Mouse (Mus musculus) intestine, embryonic 16.5 days (tissue): ENCODE data around the gene Sipa1l1. TPM values are rescaled to one million over a fixed set of nuclear protein-coding genes. Genes with fewer than 3 reads are reported as not detected.

ENCODE experiments used
- ATAC-seq: fragments of 200-750 bp; cut with Nextera tagmentation; 2 replicates; pipeline ENCODE4 v1.8.0; 2017; ENCODE audit warnings: moderate TSS enrichment, moderate library complexity
- H3K27ac ChIP-seq: fragments of 300-500 bp; sonication (generic); 2 replicates; pipeline ENCODE4 v1.5.1; 2014; ENCODE audit warnings: mild to moderate bottlenecking, low read length
- H3K27me3 ChIP-seq: fragments of 300-500 bp; sonication (generic); replicated peaks from 2 replicates; pipeline ENCODE4 v1.6.1; 2014; ENCODE audit warnings: low read length, control low read depth, mixed read lengths; ENCODE audit not compliant: control insufficient read depth, insufficient read depth
- H3K36me3 ChIP-seq: fragments of 300-500 bp; sonication (generic); 2 replicates; pipeline ENCODE4 v1.6.1; 2014; ENCODE audit warnings: low read length, control low read depth; ENCODE audit not compliant: control insufficient read depth, insufficient read depth
- H3K4me1 ChIP-seq: fragments of 300-500 bp; sonication (generic); 2 replicates; pipeline ENCODE4 v1.6.1; 2014; ENCODE audit warnings: low read length, control low read depth, mixed read lengths; ENCODE audit not compliant: control insufficient read depth, insufficient read depth
- H3K4me2 ChIP-seq: fragments of 300-500 bp; sonication (generic); 2 replicates; pipeline ENCODE4 v1.6.1; 2014; ENCODE audit warnings: low read depth, low read length, control low read depth
- H3K4me3 ChIP-seq: fragments of 300-500 bp; sonication (generic); 2 replicates; pipeline ENCODE4 v1.5.1; 2014; ENCODE audit warnings: mild to moderate bottlenecking, low read length
- H3K9ac ChIP-seq: fragments of 300-500 bp; sonication (generic); 2 replicates; pipeline ENCODE4 v1.6.1; 2014; ENCODE audit warnings: low read depth, low read length
- H3K9me3 ChIP-seq: fragments of 300-500 bp; sonication (generic); 2 replicates; pipeline ENCODE4 v1.6.1; 2016; ENCODE audit warnings: low read length, control low read depth; ENCODE audit not compliant: control insufficient read depth
- WGBS: fragments of 180-500 bp; shearing (Covaris S2); extraction: QIAGEN DNeasy Blood & Tissue Kit; methylation state at CpG from one replicate; pipeline ENCODE4 v1.1.7; 2014; 5-methylcytosine and 5-hydroxymethylcytosine counted together
- polyA plus RNA-seq: library from polyadenylated mRNA; unstranded; fragments of >200 nt; fragmentation: Nextera tagmentation; extraction: Ambion mirVana; gene quantifications from 2 replicates; pipeline ENCODE4 v1.2.1, GENCODE M21; 2015

Sipa1l1 gene
- polyA plus RNA-seq, 1 experiment from 2014 or later = 21.2 TPM

GRCm38 (mm10) chr12:82365276-82365875 is 196.3 kb downstream of the Sipa1l1 start:
- Histone ChIP-seq H3K9me3 (no peaks in the 10 kb centered on the region), H3K36me3 (no peaks in the 10 kb centered on the region), H3K9ac (no peak overlapping the region), H3K27me3 (no peaks in the 10 kb centered on the region), H3K4me3 (no peak overlapping the region), H3K27ac (peak overlapping the region; percentile 80), H3K4me2 (no peak overlapping the region), H3K4me1 (peaks cover 8% of the 10 kb centered on the region; the same call in 1 of the 2 replicates)
- whole genome bisulfite sequencing = 38% methylated on average over 5 of the region's 5 CpGs
- ATAC-seq = peak; percentile 91

- ATAC-seq = peak; percentile 54; the same call in 1 of the 2 replicates
- no peak overlapping the region for H3K27ac ChIP-seq
- H3K4me2 ChIP-seq = no peak overlapping the region
- H3K9ac ChIP-seq = no peak overlapping the region
- WGBS = 86% methylated on average over 6 of the region's 6 CpGs
- no peaks in the 10 kb centered on the region for H3K36me3 ChIP-seq
- H3K27me3 ChIP-seq = no peaks in the 10 kb centered on the region
- H3K4me3 ChIP-seq = no peak overlapping the region
- no peaks in the 10 kb centered on the region for H3K9me3 ChIP-seq
- peaks cover 8% of the 10 kb centered on the region; the same call in 1 of the 2 replicates for H3K4me1 ChIP-seq
Observed at GRCm38 (mm10) chr12:82366754-82367153, 197.6 kb downstream of the Sipa1l1 start.

- ATAC-seq = no peak
- 82% methylated on average over 2 of the region's 2 CpGs for WGBS
- H3K36me3 ChIP-seq = no peaks in the 10 kb centered on the region
- H3K9me3 ChIP-seq = no peaks in the 10 kb centered on the region
- H3K4me2 ChIP-seq = no peak overlapping the region
- no peaks in the 10 kb centered on the region for H3K27me3 ChIP-seq
- no peak overlapping the region for H3K9ac ChIP-seq
- H3K4me3 ChIP-seq = no peak overlapping the region
- H3K27ac ChIP-seq = no peak overlapping the region
- peaks cover 8% of the 10 kb centered on the region; the same call in 1 of the 2 replicates for H3K4me1 ChIP-seq
Observed at GRCm38 (mm10) chr12:82367345-82367744, 198.2 kb downstream of the Sipa1l1 start.

GRCm38 (mm10) chr12:82367986-82368385 is 198.9 kb downstream of the Sipa1l1 start:
- no peak overlapping the region for H3K4me3 ChIP-seq
- 80% methylated on average over 3 of the region's 3 CpGs for WGBS
- H3K4me2 ChIP-seq = no peak overlapping the region
- H3K27ac ChIP-seq = no peak overlapping the region
- H3K4me1 ChIP-seq = peaks cover 8% of the 10 kb centered on the region; the same call in 1 of the 2 replicates
- no peaks in the 10 kb centered on the region for H3K9me3 ChIP-seq
- no peaks in the 10 kb centered on the region for H3K27me3 ChIP-seq
- ATAC-seq = no peak
- no peak overlapping the region for H3K9ac ChIP-seq
- no peaks in the 10 kb centered on the region for H3K36me3 ChIP-seq

- Histone ChIP-seq H3K9me3 (no peaks in the 10 kb centered on the region), H3K4me3 (no peak overlapping the region), H3K9ac (no peak overlapping the region), H3K4me2 (no peak overlapping the region), H3K36me3 (no peaks in the 10 kb centered on the region), H3K27ac (no peak overlapping the region), H3K27me3 (no peaks in the 10 kb centered on the region), H3K4me1 (peaks cover 14% of the 10 kb centered on the region)
- 77% methylated on average over 5 of the region's 5 CpGs for WGBS
- no peak for ATAC-seq
Observed at GRCm38 (mm10) chr12:82369402-82370160, 200.5 kb downstream of the Sipa1l1 start.

- 73% methylated on average over 3 of the region's 3 CpGs for WGBS
- ATAC-seq = no peak
- Histone ChIP-seq H3K27me3 (no peaks in the 10 kb centered on the region), H3K4me2 (no peak overlapping the region), H3K4me1 (peaks cover 12% of the 10 kb centered on the region), H3K27ac (no peak overlapping the region), H3K9ac (no peak overlapping the region), H3K9me3 (no peaks in the 10 kb centered on the region), H3K4me3 (no peak overlapping the region), H3K36me3 (no peaks in the 10 kb centered on the region)
Observed at GRCm38 (mm10) chr12:82371266-82371665, 202.1 kb downstream of the Sipa1l1 start.

- ATAC-seq = no peak
- H3K9ac ChIP-seq = no peak overlapping the region
- peaks cover 6% of the 10 kb centered on the region for H3K4me1 ChIP-seq
- H3K27ac ChIP-seq = peak overlapping the region; percentile 45
- no peaks in the 10 kb centered on the region for H3K36me3 ChIP-seq
- no peaks in the 10 kb centered on the region for H3K27me3 ChIP-seq
- H3K9me3 ChIP-seq = no peaks in the 10 kb centered on the region
- H3K4me3 ChIP-seq = no peak overlapping the region
- no peak overlapping the region for H3K4me2 ChIP-seq
Observed at GRCm38 (mm10) chr12:82374020-82374419, 204.9 kb downstream of the Sipa1l1 start.

GRCm38 (mm10) chr12:82382932-82383331 is 213.8 kb downstream of the Sipa1l1 start:
- Histone ChIP-seq H3K27ac (no peak overlapping the region), H3K4me2 (no peak overlapping the region), H3K27me3 (no peaks in the 10 kb centered on the region), H3K36me3 (no peaks in the 10 kb centered on the region), H3K9me3 (no peaks in the 10 kb centered on the region), H3K4me3 (no peak overlapping the region), H3K4me1 (no peaks in the 10 kb centered on the region), H3K9ac (no peak overlapping the region)
- WGBS = 82% methylated on average over 3 of the region's 3 CpGs
- ATAC-seq = no peak

- H3K36me3 ChIP-seq = no peaks in the 10 kb centered on the region
- no peak overlapping the region for H3K27ac ChIP-seq
- no peaks in the 10 kb centered on the region for H3K4me1 ChIP-seq
- H3K9ac ChIP-seq = no peak overlapping the region
- no peak for ATAC-seq
- WGBS = 86% methylated on average over 8 of the region's 8 CpGs
- no peak overlapping the region for H3K4me2 ChIP-seq
- H3K27me3 ChIP-seq = no peaks in the 10 kb centered on the region
- no peak overlapping the region for H3K4me3 ChIP-seq
- no peaks in the 10 kb centered on the region for H3K9me3 ChIP-seq
Observed at GRCm38 (mm10) chr12:82384719-82385118, 215.6 kb downstream of the Sipa1l1 start.
